Mouse (Mus musculus) midbrain, embryonic 14.5 days (tissue): ENCODE measurements around the gene Gm1604a. TPM values are rescaled to one million over a fixed set of nuclear protein-coding genes. Genes with fewer than 3 reads are reported as not detected.
"Not testable (repeated sequence)": the region's sequence is repeated elsewhere in the genome, so short reads cannot be mapped to it uniquely, and the experiment has no call there.

Experiments used
- ATAC-seq: fragments of 200-750 bp; cut with Nextera tagmentation; 2 replicates; pipeline ENCODE4 v1.8.0; 2017; ENCODE audit warnings: moderate number of reproducible peaks, moderate library complexity; ENCODE audit not compliant: low FRiP score, low TSS enrichment
- DNase-seq: peaks from one replicate; pipeline ENCODE4 v3.0.0-alpha.2; 2015
- H3K27ac ChIP-seq: fragments of 300-500 bp; sonication (generic); replicated peaks from 2 replicates; pipeline ENCODE4 v1.5.1; 2014; ENCODE audit warnings: mild to moderate bottlenecking, low read depth, low read length, moderate library complexity
- H3K27me3 ChIP-seq: fragments of 300-500 bp; sonication (generic); 2 replicates; pipeline ENCODE4 v1.6.1; 2014; ENCODE audit warnings: low read length, control low read depth, mixed read lengths; ENCODE audit not compliant: control insufficient read depth, insufficient read depth
- H3K36me3 ChIP-seq: fragments of 300-500 bp; sonication (generic); 2 replicates; pipeline ENCODE4 v1.6.1; 2014; ENCODE audit warnings: low read length, control low read depth; ENCODE audit not compliant: control insufficient read depth, insufficient read depth
- H3K4me1 ChIP-seq: fragments of 300-500 bp; sonication (generic); 2 replicates; pipeline ENCODE4 v1.6.1; 2014; ENCODE audit warnings: mild to moderate bottlenecking, antibody characterized with exemption, low read length, control low read depth; ENCODE audit not compliant: control insufficient read depth, insufficient read depth
- H3K4me2 ChIP-seq: fragments of 300-500 bp; sonication (generic); 2 replicates; pipeline ENCODE4 v1.6.1; 2014; ENCODE audit warnings: mild to moderate bottlenecking, low read length, moderate library complexity
- H3K4me3 ChIP-seq: fragments of 300-500 bp; sonication (generic); replicated peaks from 2 replicates; pipeline ENCODE4 v1.5.1; 2014; ENCODE audit warnings: low read depth, low read length
- H3K9ac ChIP-seq: fragments of 300-500 bp; sonication (generic); replicated peaks from 2 replicates; pipeline ENCODE4 v1.6.1; 2014; ENCODE audit warnings: mild to moderate bottlenecking, low read length, moderate library complexity
- H3K9me3 ChIP-seq: fragments of 300-500 bp; sonication (generic); 2 replicates; pipeline ENCODE4 v1.6.1; 2016; ENCODE audit warnings: low read length, control low read depth, mixed read lengths; ENCODE audit not compliant: control insufficient read depth
- WGBS: fragments of 180-500 bp; shearing (Covaris S2); extraction: QIAGEN DNeasy Blood & Tissue Kit; methylation state at CpG from one replicate; pipeline ENCODE4 v1.1.7; 2014; 5-methylcytosine and 5-hydroxymethylcytosine counted together
- polyA plus RNA-seq: library from polyadenylated mRNA; unstranded; fragments of >200 nt; fragmentation: Nextera tagmentation; extraction: Ambion mirVana; gene quantifications from 2 replicates; pipeline ENCODE4 v1.2.1, GENCODE M21; 2014

The Gm1604a gene
- 0.49 TPM in 1 of 2 replicates, not detected in the other for polyA plus RNA-seq

GRCm38 (mm10) chr17:7025257-7025656, at the start of gene Gm1604a:
Gm1604a (plus strand) TSS chr17:7025568.
- not testable (repeated sequence) for H3K36me3 ChIP-seq, H3K4me3 ChIP-seq, H3K4me2 ChIP-seq, DNase-seq, H3K27me3 ChIP-seq, H3K9me3 ChIP-seq, H3K27ac ChIP-seq, H3K9ac ChIP-seq, H3K4me1 ChIP-seq
- WGBS, result 0% methylated on average over 5 of the region's 14 CpGs
- ATAC-seq, result peak; percentile 55

- DNase-seq (peak; percentile 44), ATAC-seq (peak; percentile 97)
- H3K4me1 ChIP-seq, H3K36me3 ChIP-seq, H3K27me3 ChIP-seq, H3K27ac ChIP-seq, H3K9me3 ChIP-seq: not testable (repeated sequence)
- peak within 1 kb of the TSS; percentile 59 for H3K4me2 ChIP-seq
- peak within 1 kb of the TSS; percentile 43 for H3K4me3 ChIP-seq
- peak within 1 kb of the TSS; percentile 44; the same call in 1 of the 2 replicates for H3K9ac ChIP-seq
- WGBS, result under 1% methylated on average over 26 of the region's 68 CpGs
Measured at GRCm38 (mm10) chr17:6978287-6979248, 46.8 kb upstream of the Gm1604a start, which contains the start of gene Gm49721. Gm49721 (plus strand) TSS chr17:6978904.

- H3K4me3 ChIP-seq, result peak overlapping the region; percentile 43
- H3K36me3 ChIP-seq, H3K27ac ChIP-seq, H3K27me3 ChIP-seq, H3K9ac ChIP-seq, H3K4me1 ChIP-seq, H3K9me3 ChIP-seq: not testable (repeated sequence)
- peak overlapping the region; percentile 59 for H3K4me2 ChIP-seq
- 13% methylated on average over 4 of the region's 5 CpGs for WGBS
- DNase-seq, result peak; percentile 1
- 0 out of 2 replicates have a peak, but pooled peaks have one; percentile 9 for ATAC-seq
Measured at GRCm38 (mm10) chr17:6979380-6979779, 46.0 kb upstream of the Gm1604a start.

- H3K27me3 ChIP-seq, H3K4me2 ChIP-seq, H3K27ac ChIP-seq, ATAC-seq, H3K36me3 ChIP-seq, H3K9me3 ChIP-seq, H3K9ac ChIP-seq, H3K4me1 ChIP-seq, H3K4me3 ChIP-seq, DNase-seq: not testable (repeated sequence)
- WGBS, result 94% methylated on average over 5 of the region's 8 CpGs
Measured at GRCm38 (mm10) chr17:6980144-6980543, 45.2 kb upstream of the Gm1604a start.

GRCm38 (mm10) chr17:6986118-6986517, 39.2 kb upstream of the Gm1604a start:
- H3K4me1 ChIP-seq, H3K4me2 ChIP-seq, H3K9ac ChIP-seq, H3K9me3 ChIP-seq, H3K4me3 ChIP-seq, ATAC-seq, H3K27ac ChIP-seq, H3K27me3 ChIP-seq, DNase-seq, H3K36me3 ChIP-seq: not testable (repeated sequence)
- WGBS, result 100% methylated on average over 1 of the region's 1 CpGs

GRCm38 (mm10) chr17:6995504-6995903, 29.9 kb upstream of the Gm1604a start:
- DNase-seq, H3K9ac ChIP-seq, H3K4me3 ChIP-seq, ATAC-seq, H3K4me2 ChIP-seq, H3K4me1 ChIP-seq, H3K9me3 ChIP-seq, H3K36me3 ChIP-seq, H3K27ac ChIP-seq, H3K27me3 ChIP-seq: not testable (repeated sequence)
- no CpG with 5 or more reads among the region's 6 CpGs for WGBS

GRCm38 (mm10) chr17:6996826-6997225, 28.5 kb upstream of the Gm1604a start:
- H3K9ac ChIP-seq, H3K9me3 ChIP-seq, H3K4me3 ChIP-seq, H3K4me1 ChIP-seq, H3K36me3 ChIP-seq, ATAC-seq, DNase-seq, H3K27ac ChIP-seq, H3K4me2 ChIP-seq, H3K27me3 ChIP-seq: not testable (repeated sequence)
- WGBS, result 86% methylated on average over 8 of the region's 8 CpGs

- DNase-seq, H3K4me1 ChIP-seq, H3K9me3 ChIP-seq, H3K9ac ChIP-seq, H3K36me3 ChIP-seq, H3K27me3 ChIP-seq, H3K4me3 ChIP-seq, H3K4me2 ChIP-seq, ATAC-seq, H3K27ac ChIP-seq: not testable (repeated sequence)
- 100% methylated on average over 1 of the region's 7 CpGs for WGBS
Measured at GRCm38 (mm10) chr17:6997778-6998490, 27.4 kb upstream of the Gm1604a start.
